Mouse (Mus musculus) lung, adult 2 months (tissue): ENCODE results near the gene Rps6kb2.

Experiments used
- CTCF ChIP-seq: fragments of 200-500 bp; IDR thresholded peaks from 2 replicates; pipeline ENCODE4 v1.5.1; 2011; ENCODE audit warnings: mild to moderate bottlenecking, low read length, control low read depth; ENCODE audit not compliant: insufficient read depth
- POLR2A ChIP-seq: fragments of 200-500 bp; IDR thresholded peaks from 2 replicates; pipeline ENCODE4 v1.6.1; 2011; ENCODE audit warnings: low read depth, mild to moderate bottlenecking, control low read depth, low read length, borderline replicate concordance; ENCODE audit errors: extremely low read depth

- TF ChIP-seq CTCF: no peak
- no peak for TF ChIP-seq POLR2A
These were observed 9.9 kb downstream of the Rps6kb2 start, which contains the start of gene Ptprcap for GRCm38 (mm10) chr19:4153232-4153654.
